Mouse (Mus musculus): Measurements from ENCODE around the gene Aimp2. TPM values are rescaled to one million over a fixed set of nuclear protein-coding genes. Genes with fewer than 3 reads are reported as not detected.

Aimp2 gene
- polyA plus RNA-seq, 1 experiment from 2014 or later = 109 TPM

GRCm38 (mm10) chr5:143892255-143892886 is 17.3 kb downstream of the Aimp2 start:
- Histone ChIP-seq H3K4me1 (replicated peaks; ENCODE audit: control insufficient read depth, insufficient read depth, low read length) (no peaks in the 10 kb centered on the region), H3K9ac (ENCODE audit: low read length) (no peak overlapping the region), H3K9me3 (ENCODE audit: control insufficient read depth, low read length) (no peaks in the 10 kb centered on the region), H3K4me3 (ENCODE audit: low read depth, low read length) (no peak overlapping the region), H3K36me3 (ENCODE audit: control insufficient read depth, insufficient read depth, low read length) (no peaks in the 10 kb centered on the region; the same call in 1 of the 2 replicates), H3K27ac (ENCODE audit: low read depth, low read length) (no peak overlapping the region), H3K4me2 (ENCODE audit: low read depth, low read length, severe bottlenecking) (no peak overlapping the region), H3K27me3 (ENCODE audit: control insufficient read depth, insufficient read depth, low read length) (no peaks in the 10 kb centered on the region)
- 81% methylated on average over 9 of the region's 9 CpGs for WGBS
- ATAC-seq (replicated peaks; ENCODE audit: low FRiP score) = no peak
- no peak for DNase-seq (ENCODE audit: low spot score)

DNA sequence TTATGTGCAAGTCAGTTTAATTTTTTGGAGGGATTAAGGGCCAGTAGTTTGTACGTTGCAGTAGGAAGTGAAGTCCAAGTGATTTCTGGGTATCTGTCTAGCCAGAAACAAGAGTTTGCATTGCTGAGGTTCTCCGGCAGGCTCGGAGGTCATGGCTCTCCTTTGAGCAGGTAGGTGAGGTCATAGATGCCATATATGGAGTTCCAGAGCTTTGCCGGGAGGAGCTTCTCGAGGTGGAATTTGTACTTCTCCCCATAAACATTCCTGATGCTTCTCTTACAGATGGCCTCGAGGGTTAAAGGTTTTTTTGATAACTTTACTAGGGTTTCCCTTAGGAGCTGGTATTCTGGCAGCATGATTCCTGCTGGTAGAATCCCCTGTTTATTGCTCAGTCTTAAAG is 18.9 kb downstream of the Aimp2 start:
- no peak overlapping the region for H3K4me2 ChIP-seq (ENCODE audit: low read depth, low read length, severe bottlenecking)
- no peak for ATAC-seq (replicated peaks; ENCODE audit: low FRiP score)
- DNase-seq (ENCODE audit: low spot score) = no peak
- H3K9me3 ChIP-seq (ENCODE audit: control insufficient read depth, low read length) = no peaks in the 10 kb centered on the region
- no peak overlapping the region for H3K4me3 ChIP-seq (ENCODE audit: low read depth, low read length)
- no peaks in the 10 kb centered on the region for H3K4me1 ChIP-seq (replicated peaks; ENCODE audit: control insufficient read depth, insufficient read depth, low read length)
- 95% methylated on average over 6 of the region's 6 CpGs for WGBS
- H3K27ac ChIP-seq (ENCODE audit: low read depth, low read length) = no peak overlapping the region
- peaks cover 10% of the 10 kb centered on the region for H3K36me3 ChIP-seq (ENCODE audit: control insufficient read depth, insufficient read depth, low read length)
- no peak overlapping the region for H3K9ac ChIP-seq (ENCODE audit: low read length)
- H3K27me3 ChIP-seq (ENCODE audit: control insufficient read depth, insufficient read depth, low read length) = no peaks in the 10 kb centered on the region

GRCm38 (mm10) chr5:143885274-143885673 is 24.4 kb downstream of the Aimp2 start:
- peaks cover 22% of the 10 kb centered on the region for H3K36me3 ChIP-seq (ENCODE audit: control insufficient read depth, insufficient read depth, low read length)
- no peak overlapping the region for H3K27ac ChIP-seq (ENCODE audit: low read depth, low read length)
- H3K4me3 ChIP-seq (ENCODE audit: low read depth, low read length) = no peak overlapping the region
- no peak overlapping the region for H3K9ac ChIP-seq (ENCODE audit: low read length)
- no peak overlapping the region for H3K4me2 ChIP-seq (ENCODE audit: low read depth, low read length, severe bottlenecking)
- DNase-seq (ENCODE audit: low spot score) (no peak), ATAC-seq (replicated peaks; ENCODE audit: low FRiP score) (no peak)
- H3K27me3 ChIP-seq (ENCODE audit: control insufficient read depth, insufficient read depth, low read length) = no peaks in the 10 kb centered on the region
- H3K9me3 ChIP-seq (ENCODE audit: control insufficient read depth, low read length) = no peaks in the 10 kb centered on the region; the same call in 1 of the 2 replicates
- WGBS = 95% methylated on average over 3 of the region's 3 CpGs
- H3K4me1 ChIP-seq (replicated peaks; ENCODE audit: control insufficient read depth, insufficient read depth, low read length) = no peaks in the 10 kb centered on the region

- no peak for DNase-seq (ENCODE audit: low spot score)
- 73% methylated on average over 4 of the region's 4 CpGs for WGBS
- Histone ChIP-seq H3K27me3 (ENCODE audit: control insufficient read depth, insufficient read depth, low read length) (no peaks in the 10 kb centered on the region), H3K9ac (ENCODE audit: low read length) (no peak overlapping the region), H3K4me2 (ENCODE audit: low read depth, low read length, severe bottlenecking) (no peak overlapping the region), H3K27ac (ENCODE audit: low read depth, low read length) (no peak overlapping the region), H3K4me1 (replicated peaks; ENCODE audit: control insufficient read depth, insufficient read depth, low read length) (no peaks in the 10 kb centered on the region), H3K9me3 (ENCODE audit: control insufficient read depth, low read length) (no peaks in the 10 kb centered on the region), H3K4me3 (ENCODE audit: low read depth, low read length) (no peak overlapping the region), H3K36me3 (ENCODE audit: control insufficient read depth, insufficient read depth, low read length) (no peaks in the 10 kb centered on the region; the same call in 1 of the 2 replicates)
- ATAC-seq (replicated peaks; ENCODE audit: low FRiP score) = no peak
Observed at GRCm38 (mm10) chr5:143874571-143874970, 35.1 kb downstream of the Aimp2 start.

GRCm38 (mm10) chr5:143871547-143872169 is 38.0 kb downstream of the Aimp2 start:
- no peak overlapping the region for H3K4me2 ChIP-seq (ENCODE audit: low read depth, low read length, severe bottlenecking)
- WGBS = 92% methylated on average over 11 of the region's 11 CpGs
- no peak for ATAC-seq (replicated peaks; ENCODE audit: low FRiP score)
- no peak overlapping the region for H3K4me3 ChIP-seq (ENCODE audit: low read depth, low read length)
- no peaks in the 10 kb centered on the region for H3K4me1 ChIP-seq (replicated peaks; ENCODE audit: control insufficient read depth, insufficient read depth, low read length)
- H3K36me3 ChIP-seq (ENCODE audit: control insufficient read depth, insufficient read depth, low read length) = no peaks in the 10 kb centered on the region
- DNase-seq (ENCODE audit: low spot score) = no peak
- H3K27me3 ChIP-seq (ENCODE audit: control insufficient read depth, insufficient read depth, low read length) = no peaks in the 10 kb centered on the region
- H3K27ac ChIP-seq (ENCODE audit: low read depth, low read length) = no peak overlapping the region
- no peak overlapping the region for H3K9ac ChIP-seq (ENCODE audit: low read length)
- H3K9me3 ChIP-seq (ENCODE audit: control insufficient read depth, low read length) = no peaks in the 10 kb centered on the region

Other genes starting within 250 kb of the Aimp2 start
- 35.5 and 36.9 TPM in 2 replicates for gene Usp42, start 177.6 kb downstream of the Aimp2 start, polyA plus RNA-seq (2014; fragmentation: Nextera tagmentation; extraction: Ambion mirVana)
- 48.4 and 49.8 TPM in 2 replicates for gene Eif2ak1, start 92.1 kb downstream of the Aimp2 start, polyA plus RNA-seq (2014; fragmentation: Nextera tagmentation; extraction: Ambion mirVana)
- 0.55 TPM in 2 replicates for gene Ankrd61, start 12.2 kb downstream of the Aimp2 start, polyA plus RNA-seq (2014; fragmentation: Nextera tagmentation; extraction: Ambion mirVana)
- gene Pms2, start 117 bp upstream of the Aimp2 start, polyA plus RNA-seq (2014; fragmentation: Nextera tagmentation; extraction: Ambion mirVana) = 41.5 and 42.2 TPM in 2 replicates
- gene Gm42421, start 18.3 kb upstream of the Aimp2 start, polyA plus RNA-seq (2014; fragmentation: Nextera tagmentation; extraction: Ambion mirVana) = 0.83 and 1.4 TPM in 2 replicates
- gene Rsph10b, start 23.2 kb upstream of the Aimp2 start, polyA plus RNA-seq (2014; fragmentation: Nextera tagmentation; extraction: Ambion mirVana) = 0.73 and 0.79 TPM in 2 replicates
- gene Ccz1, start 105.0 kb upstream of the Aimp2 start, polyA plus RNA-seq (2014; fragmentation: Nextera tagmentation; extraction: Ambion mirVana) = 115 and 117 TPM in 2 replicates
- gene Ocm, start 116.8 kb upstream of the Aimp2 start, polyA plus RNA-seq (2014; fragmentation: Nextera tagmentation; extraction: Ambion mirVana) = not detected in 2 replicates
- gene Lmtk2, start 190.6 kb upstream of the Aimp2 start, polyA plus RNA-seq (2014; fragmentation: Nextera tagmentation; extraction: Ambion mirVana) = 7.8 and 8.3 TPM in 2 replicates

Measured in forebrain, embryonic 11.5 days (tissue).